Mouse (Mus musculus) embryonic facial prominence, embryonic 13.5 days (tissue): Measurements from ENCODE around the gene C7. TPM values are rescaled to one million over a fixed set of nuclear protein-coding genes. Genes with fewer than 3 reads are reported as not detected.
A peak's percentile ranks its signal among the peaks of the same experiment; 100 is the strongest.

Source experiments
- ATAC-seq: fragments of 200-750 bp; cut with Nextera tagmentation; 2 replicates; pipeline ENCODE4 v1.8.0; 2017; ENCODE audit warnings: low read depth; ENCODE audit not compliant: insufficient number of reproducible peaks, insufficient read depth, low FRiP score, low TSS enrichment
- H3K27ac ChIP-seq: fragments of 300-500 bp; sonication (generic); 2 replicates; pipeline ENCODE4 v1.5.1; 2015; ENCODE audit warnings: moderate library complexity, mild to moderate bottlenecking, inconsistent platforms
- H3K27me3 ChIP-seq: fragments of 300-500 bp; sonication (generic); 2 replicates; pipeline ENCODE4 v1.6.1; 2015; ENCODE audit warnings: mild to moderate bottlenecking, inconsistent platforms
- H3K36me3 ChIP-seq: fragments of 300-500 bp; sonication (generic); 2 replicates; pipeline ENCODE4 v1.6.1; 2015; ENCODE audit warnings: mild to moderate bottlenecking, inconsistent platforms
- H3K4me1 ChIP-seq: fragments of 300-500 bp; sonication (generic); 2 replicates; pipeline ENCODE4 v1.6.1; 2015; ENCODE audit warnings: inconsistent platforms
- H3K4me2 ChIP-seq: fragments of 300-500 bp; sonication (generic); 2 replicates; pipeline ENCODE4 v1.6.1; 2015; ENCODE audit warnings: moderate library complexity, mild to moderate bottlenecking, inconsistent platforms
- H3K4me3 ChIP-seq: fragments of 300-500 bp; sonication (generic); 2 replicates; pipeline ENCODE4 v1.5.1; 2015; ENCODE audit warnings: mild to moderate bottlenecking, inconsistent platforms
- H3K9ac ChIP-seq: fragments of 300-500 bp; sonication (generic); 2 replicates; pipeline ENCODE4 v1.6.1; 2015; ENCODE audit warnings: mild to moderate bottlenecking, inconsistent platforms
- H3K9me3 ChIP-seq: fragments of 300-500 bp; sonication (generic); 2 replicates; pipeline ENCODE4 v1.6.1; 2016; ENCODE audit warnings: inconsistent platforms
- WGBS: fragments of 180-500 bp; shearing (Covaris S2); methylation state at CpG from one replicate; pipeline ENCODE4 v1.1.7; 2015; ENCODE audit warnings: mixed read lengths; 5-methylcytosine and 5-hydroxymethylcytosine counted together
- polyA plus RNA-seq: library from polyadenylated mRNA; unstranded; fragments of >200 nt; fragmentation: Nextera tagmentation; extraction: Ambion mirVana; gene quantifications from 2 replicates; pipeline ENCODE4 v1.2.1, GENCODE M21; 2015

C7 gene
- polyA plus RNA-seq, result not detected in 2 replicates

GRCm38 (mm10) chr15:5063635-5064034, at the start of gene C7:
TSS of gene C7 (minus strand) at chr15:5063740.
- no peaks in the 10 kb centered on the region for H3K9me3 ChIP-seq
- H3K36me3 ChIP-seq, result no peaks in the 10 kb centered on the region
- no peak for ATAC-seq
- no peak within 1 kb of the TSS for H3K4me2 ChIP-seq
- no peaks in the 10 kb centered on the region for H3K27me3 ChIP-seq
- H3K4me3 ChIP-seq, result no peak within 1 kb of the TSS
- H3K4me1 ChIP-seq, result no peaks in the 10 kb centered on the region
- no peak within 1 kb of the TSS for H3K9ac ChIP-seq
- no peak within 1 kb of the TSS for H3K27ac ChIP-seq

- no peak overlapping the region for H3K9ac ChIP-seq
- no peak overlapping the region for H3K4me2 ChIP-seq
- peaks cover 8% of the 10 kb centered on the region for H3K4me1 ChIP-seq
- no peaks in the 10 kb centered on the region for H3K27me3 ChIP-seq
- 89% methylated on average over 3 of the region's 3 CpGs for WGBS
- peaks cover 1% of the 10 kb centered on the region for H3K36me3 ChIP-seq
- no peak overlapping the region for H3K27ac ChIP-seq
- H3K9me3 ChIP-seq, result no peaks in the 10 kb centered on the region
- no peak for ATAC-seq
- H3K4me3 ChIP-seq, result no peak overlapping the region
These were observed 49.1 kb upstream of the C7 start for GRCm38 (mm10) chr15:5112651-5113050.

DNA sequence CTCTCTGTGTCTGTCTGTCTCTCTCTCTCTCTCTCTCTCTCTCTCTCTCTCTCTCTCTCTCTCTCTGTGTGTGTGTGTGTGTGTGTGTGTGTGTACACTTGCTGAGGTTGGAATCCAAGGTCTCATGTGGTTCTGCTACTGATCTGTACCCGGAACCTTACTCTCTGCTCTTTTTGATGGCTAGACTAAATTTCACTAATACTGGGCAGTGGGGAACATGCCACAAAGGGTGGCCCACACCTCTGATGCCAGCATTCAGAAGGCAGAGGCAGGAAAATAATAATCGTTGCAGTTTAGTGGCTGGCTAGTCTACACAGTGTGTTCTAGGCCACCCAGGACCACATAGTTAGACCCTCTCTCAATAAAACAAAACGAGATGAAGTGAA, 45.1 kb upstream of the C7 start:
- no peak for ATAC-seq
- WGBS, result 80% methylated on average over 3 of the region's 3 CpGs
- Histone ChIP-seq H3K27ac (no peak overlapping the region), H3K36me3 (no peaks in the 10 kb centered on the region), H3K4me2 (peak overlapping the region; percentile 38), H3K4me1 (no peaks in the 10 kb centered on the region), H3K9ac (no peak overlapping the region), H3K27me3 (no peaks in the 10 kb centered on the region), H3K4me3 (peak overlapping the region; percentile 29), H3K9me3 (no peaks in the 10 kb centered on the region)

DNA sequence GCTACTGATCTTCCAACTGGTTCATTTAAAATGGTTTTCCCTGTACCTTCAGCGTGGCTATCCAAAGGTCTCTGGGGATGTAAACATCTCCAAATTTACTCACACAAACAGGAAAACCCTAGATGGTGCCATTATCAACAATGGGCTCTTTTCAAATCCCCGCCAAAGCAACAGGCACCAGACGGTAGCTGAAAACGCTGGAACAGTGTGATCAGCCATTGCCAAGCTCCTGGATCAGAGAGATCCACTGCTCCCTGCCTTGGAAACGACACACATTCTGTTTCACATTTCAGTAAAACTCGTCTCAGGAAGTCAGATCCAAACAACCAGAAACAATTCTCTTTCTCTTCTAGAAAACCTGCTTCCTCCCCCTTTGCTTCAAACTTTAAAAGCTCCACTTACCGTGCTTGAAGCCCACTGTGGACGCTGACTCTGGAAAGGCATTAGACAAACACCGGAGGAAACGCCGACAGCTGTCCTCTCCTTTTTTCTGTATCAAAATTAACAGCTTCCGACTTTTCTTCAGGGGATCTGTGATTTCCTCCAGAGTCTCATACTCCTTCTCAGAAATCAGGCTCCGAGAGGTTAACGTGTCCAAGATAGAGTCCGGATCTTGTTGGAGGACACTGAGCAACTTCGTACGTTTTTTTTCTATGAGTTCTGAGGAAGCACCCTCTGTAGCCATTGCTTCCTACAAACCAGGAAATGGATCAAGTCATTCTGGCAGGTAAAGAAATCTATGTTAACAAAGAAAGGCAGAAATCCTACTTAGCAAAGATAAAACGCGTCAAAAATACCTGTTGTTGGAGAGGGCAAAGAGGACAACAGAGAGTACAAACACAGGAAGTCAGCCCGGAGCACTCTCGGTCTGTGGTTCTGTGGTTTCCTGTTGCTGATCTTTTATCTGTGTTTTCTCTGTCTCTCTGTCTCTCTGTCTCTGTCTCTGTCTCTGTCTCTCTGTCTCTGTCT, 44.4 kb upstream of the C7 start, which contains the start of gene Card6:
Gene Card6, minus strand, starts transcription at position 854 of the 969 bp plus-strand sequence.
- no peak within 1 kb of the TSS; the same call in 1 of the 2 replicates for H3K27ac ChIP-seq
- no peaks in the 10 kb centered on the region for H3K9me3 ChIP-seq
- H3K9ac ChIP-seq, result peak within 1 kb of the TSS; percentile 37
- 51% methylated on average over 21 of the region's 21 CpGs for WGBS
- ATAC-seq, result no peak
- H3K4me1 ChIP-seq, result no peaks in the 10 kb centered on the region
- H3K4me3 ChIP-seq, result peak within 1 kb of the TSS; percentile 29
- no peaks in the 10 kb centered on the region for H3K36me3 ChIP-seq
- H3K4me2 ChIP-seq, result peak within 1 kb of the TSS; percentile 38
- no peaks in the 10 kb centered on the region for H3K27me3 ChIP-seq

GRCm38 (mm10) chr15:5106293-5106692, 42.8 kb upstream of the C7 start:
- 47% methylated on average over 2 of the region's 2 CpGs for WGBS
- H3K4me2 ChIP-seq, result no peak overlapping the region
- H3K36me3 ChIP-seq, result no peaks in the 10 kb centered on the region
- no peaks in the 10 kb centered on the region for H3K27me3 ChIP-seq
- no peak overlapping the region for H3K4me3 ChIP-seq
- H3K4me1 ChIP-seq, result no peaks in the 10 kb centered on the region
- no peak overlapping the region for H3K9ac ChIP-seq
- ATAC-seq, result no peak
- H3K9me3 ChIP-seq, result no peaks in the 10 kb centered on the region
- no peak overlapping the region for H3K27ac ChIP-seq

- Histone ChIP-seq H3K4me3 (no peak overlapping the region), H3K4me2 (no peak overlapping the region), H3K27ac (no peak overlapping the region), H3K9ac (no peak overlapping the region), H3K4me1 (no peaks in the 10 kb centered on the region), H3K36me3 (no peaks in the 10 kb centered on the region), H3K27me3 (no peaks in the 10 kb centered on the region), H3K9me3 (no peaks in the 10 kb centered on the region)
- no peak for ATAC-seq
- 76% methylated on average over 6 of the region's 6 CpGs for WGBS
These were observed 42.4 kb upstream of the C7 start for GRCm38 (mm10) chr15:5105891-5106290.

DNA sequence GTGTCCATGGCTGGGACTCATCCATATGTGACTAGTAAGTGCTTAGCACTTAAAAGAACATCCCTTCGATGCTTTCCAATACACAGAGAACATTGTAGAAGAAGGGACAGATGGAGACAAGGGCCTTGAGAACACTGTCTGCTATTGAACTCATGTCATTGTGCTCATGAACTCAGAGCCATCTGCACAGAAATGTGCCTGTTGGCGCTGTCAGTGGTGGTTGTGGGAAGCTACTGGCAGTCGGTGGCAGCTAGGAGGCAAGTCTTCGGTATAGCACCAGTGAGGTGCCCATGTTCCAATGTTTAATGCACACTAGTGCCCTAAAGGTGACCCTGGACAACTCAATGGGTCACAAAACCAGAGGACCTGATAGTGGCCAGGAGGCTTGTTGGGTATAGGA, 38.8 kb upstream of the C7 start:
- H3K9me3 ChIP-seq, result no peaks in the 10 kb centered on the region
- no peaks in the 10 kb centered on the region for H3K27me3 ChIP-seq
- no peak overlapping the region for H3K4me2 ChIP-seq
- ATAC-seq, result no peak
- 90% methylated on average over 4 of the region's 4 CpGs for WGBS
- H3K4me3 ChIP-seq, result no peak overlapping the region
- no peaks in the 10 kb centered on the region for H3K36me3 ChIP-seq
- H3K27ac ChIP-seq, result no peak overlapping the region
- no peak overlapping the region for H3K9ac ChIP-seq
- H3K4me1 ChIP-seq, result no peaks in the 10 kb centered on the region

DNA sequence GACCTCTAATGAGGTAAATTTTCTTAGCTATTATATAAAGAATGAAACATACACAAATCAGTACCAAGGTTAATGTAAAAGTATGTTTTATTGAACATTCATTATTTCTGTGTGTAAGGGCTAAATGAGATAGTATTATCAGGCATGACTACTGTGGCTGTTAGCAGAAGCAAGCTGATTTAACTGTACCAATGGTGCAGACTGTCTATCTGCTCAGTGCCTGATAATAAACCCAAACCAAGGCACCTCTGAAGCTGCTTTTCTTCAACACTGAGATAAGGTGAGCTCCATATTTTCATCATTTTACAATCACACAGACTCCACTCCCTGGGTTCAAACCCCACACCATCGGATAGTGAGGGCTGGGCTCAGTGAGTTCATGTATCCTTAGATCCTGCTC, 33.8 kb upstream of the C7 start:
- WGBS, result 91% methylated on average over 1 of the region's 1 CpGs

DNA sequence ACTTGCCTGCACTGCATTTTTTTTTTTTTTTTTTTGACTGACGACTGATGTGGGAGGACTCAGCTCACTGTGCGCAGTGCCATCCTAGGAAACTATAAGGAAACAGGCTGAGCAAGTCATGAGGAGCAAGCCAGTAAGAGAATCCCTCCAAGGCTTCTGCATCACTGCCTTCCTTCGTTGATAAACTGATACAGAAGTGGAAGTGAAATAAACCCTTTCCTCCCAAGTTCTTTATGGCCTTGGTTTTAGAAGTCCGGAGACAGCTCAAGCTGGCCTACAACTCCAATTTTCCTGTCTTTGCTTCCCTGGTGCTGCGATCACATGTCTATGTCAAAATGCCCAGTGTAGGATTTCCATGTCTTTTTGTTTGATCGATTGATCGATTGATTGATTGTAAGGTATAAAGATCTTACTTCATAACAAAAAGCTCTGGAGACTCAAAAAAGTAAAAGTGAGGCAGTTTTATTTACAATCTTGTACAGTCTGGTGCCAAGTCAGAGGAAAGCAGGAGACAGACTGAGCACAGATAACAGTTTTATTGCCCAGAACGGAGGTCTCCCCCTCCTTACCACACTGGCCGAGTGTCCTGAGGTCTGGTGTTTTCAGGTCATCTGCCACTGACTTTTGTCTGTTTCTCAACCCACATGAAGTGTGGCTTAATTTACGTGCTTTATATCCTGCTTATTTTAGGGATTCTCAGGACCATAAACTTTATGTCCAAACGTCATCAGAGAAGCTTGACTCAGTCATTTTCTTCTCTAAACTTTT, 32.2 kb upstream of the C7 start:
- 88% methylated on average over 11 of the region's 11 CpGs for WGBS
- H3K9ac ChIP-seq, result no peak overlapping the region
- no peaks in the 10 kb centered on the region for H3K27me3 ChIP-seq
- H3K4me2 ChIP-seq, result no peak overlapping the region
- no peaks in the 10 kb centered on the region for H3K4me1 ChIP-seq
- H3K36me3 ChIP-seq, result no peaks in the 10 kb centered on the region
- no peak overlapping the region for H3K27ac ChIP-seq
- H3K4me3 ChIP-seq, result no peak overlapping the region
- ATAC-seq, result no peak
- H3K9me3 ChIP-seq, result no peaks in the 10 kb centered on the region

More for the DNA sequence above, 33.8 kb upstream of the C7 start:
- Histone ChIP-seq H3K27me3 (no peaks in the 10 kb centered on the region), H3K27ac (no peak overlapping the region), H3K9ac (no peak overlapping the region), H3K36me3 (no peaks in the 10 kb centered on the region), H3K4me1 (no peaks in the 10 kb centered on the region), H3K4me2 (no peak overlapping the region), H3K9me3 (no peaks in the 10 kb centered on the region), H3K4me3 (no peak overlapping the region)
- ATAC-seq, result no peak

DNA sequence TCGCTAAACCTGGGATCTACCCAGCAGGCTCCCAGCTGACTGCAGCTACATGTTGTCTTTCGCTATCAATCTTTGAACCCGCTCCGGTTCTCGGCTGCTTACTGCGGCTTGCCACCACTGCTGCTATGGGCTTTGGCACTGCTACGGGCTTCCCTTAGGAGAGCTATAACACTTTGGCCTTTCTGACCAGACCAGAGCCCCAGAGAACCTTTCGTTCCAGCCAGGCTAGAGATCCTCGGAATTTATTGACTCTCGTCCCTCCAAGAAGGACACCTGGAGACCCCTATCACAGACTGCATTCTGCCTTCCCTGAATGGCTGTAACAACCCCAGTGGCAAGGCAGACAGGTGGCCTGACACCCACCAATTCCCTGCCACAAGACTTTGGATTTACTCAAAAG, 26.6 kb upstream of the C7 start:
- ATAC-seq, result no peak
- no peak overlapping the region for H3K9ac ChIP-seq
- H3K27ac ChIP-seq, result no peak overlapping the region
- no peak overlapping the region for H3K4me2 ChIP-seq
- no peaks in the 10 kb centered on the region for H3K36me3 ChIP-seq
- no peak overlapping the region for H3K4me3 ChIP-seq
- WGBS, result 93% methylated on average over 10 of the region's 10 CpGs
- H3K4me1 ChIP-seq, result no peaks in the 10 kb centered on the region
- H3K27me3 ChIP-seq, result no peaks in the 10 kb centered on the region
- H3K9me3 ChIP-seq, result no peaks in the 10 kb centered on the region

DNA sequence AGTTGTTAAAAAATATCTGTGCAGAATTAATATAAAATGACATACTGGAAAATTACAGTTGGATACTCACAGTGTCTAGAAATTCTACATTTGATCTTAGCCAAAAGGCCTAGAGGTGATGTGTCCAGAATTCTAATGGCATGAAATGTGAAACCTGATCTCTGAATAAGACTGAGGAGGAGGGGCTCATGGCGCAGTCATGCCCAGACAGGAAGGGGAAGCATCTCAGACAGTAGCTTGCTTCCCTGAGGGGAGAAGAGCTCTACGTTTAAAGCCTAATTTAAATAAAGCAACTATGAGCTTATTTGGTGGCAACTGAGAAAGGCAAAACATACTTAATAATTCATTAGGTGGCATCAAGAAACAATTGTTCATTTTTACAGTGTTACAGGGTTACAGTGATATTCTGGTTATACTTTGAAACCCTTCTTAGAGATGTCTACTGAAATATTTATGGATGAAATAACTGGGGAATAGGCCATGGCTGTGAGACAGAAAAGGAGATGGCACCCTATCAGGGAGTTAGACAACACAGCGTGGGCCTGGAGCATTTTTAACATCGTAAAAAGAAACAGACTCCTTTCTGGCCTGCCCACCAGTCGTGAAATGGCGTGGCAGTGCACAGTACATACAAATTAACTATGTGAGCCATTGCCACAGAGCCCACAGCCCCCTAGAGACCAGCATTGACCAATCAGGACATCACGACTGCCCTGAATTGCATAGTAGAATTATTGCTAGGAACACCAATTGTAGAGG, 25.5 kb upstream of the C7 start:
- Histone ChIP-seq H3K36me3 (no peaks in the 10 kb centered on the region), H3K9ac (no peak overlapping the region), H3K4me2 (no peak overlapping the region), H3K27me3 (no peaks in the 10 kb centered on the region), H3K4me3 (no peak overlapping the region), H3K27ac (no peak overlapping the region), H3K9me3 (no peaks in the 10 kb centered on the region), H3K4me1 (no peaks in the 10 kb centered on the region)
- 48% methylated on average over 7 of the region's 7 CpGs for WGBS
- ATAC-seq, result no peak
